In the genomic region with DNA sequence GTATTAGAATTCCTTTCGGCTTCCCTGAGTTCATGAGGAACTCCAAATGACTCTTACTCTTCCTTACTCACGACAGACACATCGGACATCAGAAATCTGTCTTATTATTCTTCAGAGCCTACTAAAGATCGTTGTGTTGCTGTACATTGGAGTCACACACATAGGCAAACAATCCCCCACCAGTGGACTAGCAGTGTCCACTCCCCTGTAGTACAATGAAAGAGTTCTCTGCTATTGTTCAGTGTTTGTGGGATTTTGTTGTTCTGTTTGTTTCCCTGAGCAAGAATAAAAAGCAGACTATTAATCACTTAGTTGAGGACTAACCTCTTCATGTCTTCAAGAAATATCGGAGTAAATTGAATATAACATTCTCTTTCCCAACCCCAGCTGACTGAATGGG, we compare ENCODE assay signal across 13 mouse cellular contexts. TPM values are rescaled to one million over a fixed set of nuclear protein-coding genes. Genes with fewer than 3 reads are reported as not detected.
A peak's percentile ranks its signal among the peaks of the same experiment; 100 is the strongest.
DNase-seq lines count a peak whose midpoint lies in the region; ATAC-seq and TF ChIP-seq lines count a peak whose summit lies in the region.
"Had no signal": no experiment of that assay in that cellular context is flagged by ENCODE, and none has a peak within 500 bp of the region (broad histone marks: within the 10 kb centered on the region; RNA-seq: fewer than 3 reads in every experiment).

No protein-coding gene starts in this region.

- no peaks in the 10 kb centered on the region for H3K9me3 ChIP-seq in heart, embryonic 13.5 days
- H3K9me3 ChIP-seq in lung, embryonic 15.5 days, result no peaks in the 10 kb centered on the region
- H3K9me3 ChIP-seq in forebrain, embryonic 12.5 days, result no peaks in the 10 kb centered on the region
- H3K9me3 ChIP-seq in liver, postnatal 0 days (ENCODE audit: low read length), result no peaks in the 10 kb centered on the region
- H3K9me3 ChIP-seq: neural tube, embryonic 12.5 days had no signal

- no peak for ATAC-seq in heart, embryonic 13.5 days (ENCODE audit: extremely low read depth, insufficient number of reproducible peaks, low FRiP score, low TSS enrichment)
- ATAC-seq in lung, embryonic 15.5 days (ENCODE audit: borderline replicate concordance, extremely low read depth, low FRiP score, low TSS enrichment), result no peak
- ATAC-seq in forebrain, embryonic 12.5 days (ENCODE audit: low FRiP score), result no peak
- ATAC-seq in liver, postnatal 0 days, result no peak

- H3K27me3 ChIP-seq in heart, embryonic 13.5 days (replicated peaks), result no peaks in the 10 kb centered on the region
- H3K27me3 ChIP-seq in lung, embryonic 15.5 days, result no peaks in the 10 kb centered on the region
- H3K27me3 ChIP-seq in forebrain, embryonic 12.5 days, result no peaks in the 10 kb centered on the region
- H3K27me3 ChIP-seq in liver, postnatal 0 days (ENCODE audit: insufficient read depth, low read length), result no peaks in the 10 kb centered on the region
- H3K27me3 ChIP-seq: neural tube, embryonic 12.5 days had no signal

- peaks cover 29% of the 10 kb centered on the region for H3K4me1 ChIP-seq in heart, embryonic 13.5 days
- peaks cover 26% of the 10 kb centered on the region for H3K4me1 ChIP-seq in lung, embryonic 15.5 days
- H3K4me1 ChIP-seq in forebrain, embryonic 12.5 days, result peaks cover 30% of the 10 kb centered on the region
- H3K4me1 ChIP-seq in liver, postnatal 0 days (ENCODE audit: insufficient read depth), result peaks cover 9% of the 10 kb centered on the region; the same call in 1 of the 2 replicates

- peak overlapping the region; percentile 82 for H3K4me2 ChIP-seq in heart, embryonic 13.5 days
- H3K4me2 ChIP-seq in lung, embryonic 15.5 days, result peak overlapping the region; percentile 60; the same call in 1 of the 2 replicates
- peak overlapping the region; percentile 30 for H3K4me2 ChIP-seq in forebrain, embryonic 12.5 days
- H3K4me2 ChIP-seq in liver, postnatal 0 days (ENCODE audit: low read depth, low read length), result peak overlapping the region; percentile 84

- intact Hi-C loops in heart, postnatal 36 days (cut with DNase I), result loop anchor here (1.0 to 10.0 kb wide), 7 partner anchors 13 to 1722 kb away; partner anchors contain the start of genes Hist1h1t, Hist1h4c and Zfp184

- H3K36me3 ChIP-seq in heart, embryonic 13.5 days, result no peaks in the 10 kb centered on the region
- H3K36me3 ChIP-seq in lung, embryonic 15.5 days, result no peaks in the 10 kb centered on the region
- H3K36me3 ChIP-seq in forebrain, embryonic 12.5 days (replicated peaks), result no peaks in the 10 kb centered on the region
- H3K36me3 ChIP-seq in liver, postnatal 0 days (replicated peaks; ENCODE audit: insufficient read depth, low read length), result no peaks in the 10 kb centered on the region
- H3K36me3 ChIP-seq: neural tube, embryonic 12.5 days had no signal

- H3K4me3 ChIP-seq in heart, embryonic 13.5 days, result no peak overlapping the region
- 0 out of 2 replicates have a peak overlapping the region, but pooled peaks have one; percentile 8 for H3K4me3 ChIP-seq in lung, embryonic 15.5 days
- H3K4me3 ChIP-seq in forebrain, embryonic 12.5 days (replicated peaks), result no peak overlapping the region
- H3K4me3 ChIP-seq in liver, postnatal 0 days (ENCODE audit: low read depth, low read length), result no peak overlapping the region

- no peak overlapping the region for H3K9ac ChIP-seq in heart, embryonic 13.5 days
- no peak overlapping the region for H3K9ac ChIP-seq in lung, embryonic 15.5 days
- no peak overlapping the region for H3K9ac ChIP-seq in forebrain, embryonic 12.5 days
- no peak overlapping the region for H3K9ac ChIP-seq in liver, postnatal 0 days (replicated peaks)
- H3K9ac ChIP-seq: neural tube, embryonic 12.5 days had no signal

- H3K27ac ChIP-seq in heart, embryonic 13.5 days (replicated peaks), result no peak overlapping the region
- H3K27ac ChIP-seq in lung, embryonic 15.5 days, result no peak overlapping the region
- H3K27ac ChIP-seq in forebrain, embryonic 12.5 days, result no peak overlapping the region
- H3K27ac ChIP-seq in liver, postnatal 0 days (ENCODE audit: low read depth), result no peak overlapping the region
- H3K27ac ChIP-seq: layer of hippocampus, adult 2 months; neural tube, embryonic 12.5 days had no signal

- DNase-seq in heart, postnatal 36 days, result no peak
- DNase-seq in lung, postnatal 10 days, result no peak
- no peak for DNase-seq in liver, postnatal 0 days
- DNase-seq in layer of hippocampus, postnatal 36 days, result no peak
- no peak for DNase-seq in cerebellum, adult 9-11 months
- DNase-seq: gastrocnemius, postnatal 25 days; lung, adult 2 months; thymus, adult 2 months had no signal

- no peak for TF ChIP-seq CTCF in liver, postnatal 0 days (IDR thresholded peaks at IDR 0.05; ENCODE audit: low read depth)

- WGBS in heart, embryonic 13.5 days, result 57% methylated on average over 5 of the region's 5 CpGs
- WGBS in lung, embryonic 15.5 days, result 59% methylated on average over 5 of the region's 5 CpGs
- WGBS in forebrain, embryonic 12.5 days, result 56% methylated on average over 5 of the region's 5 CpGs
- WGBS in liver, postnatal 0 days (ENCODE audit: insufficient replicate concordance), result 62% methylated on average over 5 of the region's 5 CpGs

- no peak for TF ChIP-seq EP300 in liver, postnatal 0 days (IDR thresholded peaks at IDR 0.05; ENCODE audit: low read depth)

RNA-seq across cellular contexts. Expression of gene Abt1, which starts 10.1 kb away (rescaled TPM):
- polyA plus RNA-seq in heart, embryonic 13.5 days (2015; fragmentation: Nextera tagmentation; extraction: Ambion mirVana), result 8.5 and 8.7 TPM in 2 replicates
- 1 to 10 TPM; 4.3 TPM for total RNA-seq in heart, postnatal 36 days (2021)
- 13.6 and 14.2 TPM in 2 replicates for polyA plus RNA-seq in lung, embryonic 15.5 days (2015; fragmentation: Nextera tagmentation; extraction: Ambion mirVana)
- 13.0 and 13.2 TPM in 2 replicates for polyA plus RNA-seq in forebrain, embryonic 12.5 days (2016; fragmentation: Nextera tagmentation; extraction: Ambion mirVana)
- polyA plus RNA-seq in liver, postnatal 0 days (2015; fragmentation: Nextera tagmentation; extraction: Ambion mirVana), result 4.3 and 4.8 TPM in 2 replicates
- total RNA-seq in layer of hippocampus, postnatal 36 days (2021), result 1 to 10 TPM; 7.9 to 8.7 TPM

RNA-seq across cellular contexts. Expression of gene Btn1a1, which starts 31.9 kb away (rescaled TPM):
- polyA plus RNA-seq in heart, embryonic 13.5 days (2015; fragmentation: Nextera tagmentation; extraction: Ambion mirVana), result 1.1 and 2.2 TPM in 2 replicates
- not detected for total RNA-seq in heart, postnatal 36 days (2021)
- polyA plus RNA-seq in lung, embryonic 15.5 days (2015; fragmentation: Nextera tagmentation; extraction: Ambion mirVana), result 0.14 and 0.26 TPM in 2 replicates
- 0.18 and 0.36 TPM in 2 replicates for polyA plus RNA-seq in forebrain, embryonic 12.5 days (2016; fragmentation: Nextera tagmentation; extraction: Ambion mirVana)
- polyA plus RNA-seq in liver, postnatal 0 days (2015; fragmentation: Nextera tagmentation; extraction: Ambion mirVana), result 0.92 and 0.96 TPM in 2 replicates
- not detected for total RNA-seq in layer of hippocampus, postnatal 36 days (2021)
- total RNA-seq: gastrocnemius, postnatal 25 days; layer of hippocampus, adult 2 months had no signal
- polyA plus RNA-seq: lung, adult 2 months; neural tube, embryonic 12.5 days had no signal

RNA-seq across cellular contexts. Expression of gene Btn2a2, which starts 54.9 kb away (rescaled TPM):
- 0.45 and 0.82 TPM in 2 replicates for polyA plus RNA-seq in heart, embryonic 13.5 days (2015; fragmentation: Nextera tagmentation; extraction: Ambion mirVana)
- not detected for total RNA-seq in heart, postnatal 36 days (2021)
- polyA plus RNA-seq in lung, embryonic 15.5 days (2015; fragmentation: Nextera tagmentation; extraction: Ambion mirVana), result 0.16 and 0.21 TPM in 2 replicates
- polyA plus RNA-seq in forebrain, embryonic 12.5 days (2016; fragmentation: Nextera tagmentation; extraction: Ambion mirVana), result 0.23 and 0.36 TPM in 2 replicates
- polyA plus RNA-seq in liver, postnatal 0 days (2015; fragmentation: Nextera tagmentation; extraction: Ambion mirVana), result not detected in 2 replicates
- total RNA-seq in layer of hippocampus, postnatal 36 days (2021), result under 1 TPM; 0.51 to 0.80 TPM
- total RNA-seq: gastrocnemius, postnatal 25 days had no signal
- polyA plus RNA-seq: lung, adult 2 months had no signal

Comparison
In these comparisons a context has a peak if more than half of its experiments do, and no peak if none do; other contexts are left out.
1. H3K4me2 ChIP-seq: peak in every context shown above with its lines; median percentile 84 in liver, postnatal 0 days; 82 in heart, embryonic 13.5 days; 60 in lung, embryonic 15.5 days; 30 in forebrain, embryonic 12.5 days.